Mouse (Mus musculus) layer of hippocampus, adult 9-11 months (tissue): ENCODE measurements around the gene Abi2.
"Not testable (repeated sequence)": the region's sequence is repeated elsewhere in the genome, so short reads cannot be mapped to it uniquely, and the experiment has no call there.

Source experiments
- DNase-seq: peaks from one replicate; pipeline ENCODE4 v3.0.0; 2022

The Abi2 gene

GRCm38 (mm10) chr1:60409168-60409828, at the start of gene Abi2:
Gene Abi2, plus strand, starts transcription at chr1:60409619.
- DNase-seq = peak; percentile 92

DNA sequence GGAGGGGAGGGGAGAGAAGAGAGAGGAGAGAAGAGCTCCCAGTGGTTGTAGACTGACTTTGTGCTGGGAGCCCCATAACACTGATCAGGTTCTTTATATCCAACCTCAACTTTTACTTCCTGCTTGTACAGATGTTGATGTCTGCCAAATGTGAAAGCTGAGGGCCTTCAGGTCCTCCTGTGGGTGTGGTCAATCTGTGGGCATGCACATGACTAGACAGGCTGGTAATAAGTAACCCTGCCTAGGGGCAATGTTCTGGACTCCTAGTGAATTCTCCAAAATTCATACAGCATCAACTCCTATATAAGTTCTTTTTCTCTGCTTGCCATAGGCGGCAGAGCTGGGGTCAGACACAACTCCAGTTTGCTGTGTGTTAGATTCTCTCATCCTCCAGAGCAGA, 47.8 kb upstream of the Abi2 start:
- DNase-seq = no peak

DNA sequence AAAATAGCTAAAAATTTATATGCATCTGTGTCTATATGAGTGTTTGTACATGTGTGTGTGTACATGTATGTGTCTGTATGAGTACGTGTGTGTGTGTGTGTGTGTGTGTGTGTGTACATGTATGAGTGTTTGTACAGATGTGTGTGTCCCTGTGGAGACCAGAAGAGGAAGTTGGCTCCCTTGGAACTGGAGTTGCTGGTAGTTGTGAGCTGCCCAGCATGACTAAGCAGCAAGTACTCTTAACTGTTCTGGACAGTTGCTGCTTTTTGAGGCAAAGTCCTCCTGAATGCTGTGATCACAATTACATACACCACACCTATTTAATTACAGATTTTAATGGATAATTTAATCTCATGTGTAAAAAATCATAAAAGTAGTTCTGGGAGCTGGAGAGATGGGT, 32.9 kb upstream of the Abi2 start:
- DNase-seq = no peak

GRCm38 (mm10) chr1:60381910-60382309, 27.5 kb upstream of the Abi2 start:
- peak; percentile 26 for DNase-seq

DNA sequence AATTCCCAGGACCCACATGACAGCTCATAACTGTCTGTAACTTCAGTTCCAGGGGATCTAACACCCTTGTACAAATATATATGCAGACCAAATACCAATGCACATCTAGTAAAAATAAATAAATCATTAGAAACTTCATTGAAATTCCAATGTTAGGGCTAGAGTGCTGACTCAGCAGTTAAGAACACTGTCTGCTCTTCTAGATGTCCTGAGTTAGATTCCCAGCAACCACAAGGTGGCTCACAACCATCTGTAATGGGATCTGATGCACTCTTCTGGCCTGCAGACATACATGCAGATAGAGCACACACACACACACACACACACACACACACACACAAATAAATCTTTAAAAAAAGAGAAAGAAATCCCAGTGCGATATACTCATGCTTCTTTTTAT, 4.6 kb upstream of the Abi2 start:
- DNase-seq = no peak

DNA sequence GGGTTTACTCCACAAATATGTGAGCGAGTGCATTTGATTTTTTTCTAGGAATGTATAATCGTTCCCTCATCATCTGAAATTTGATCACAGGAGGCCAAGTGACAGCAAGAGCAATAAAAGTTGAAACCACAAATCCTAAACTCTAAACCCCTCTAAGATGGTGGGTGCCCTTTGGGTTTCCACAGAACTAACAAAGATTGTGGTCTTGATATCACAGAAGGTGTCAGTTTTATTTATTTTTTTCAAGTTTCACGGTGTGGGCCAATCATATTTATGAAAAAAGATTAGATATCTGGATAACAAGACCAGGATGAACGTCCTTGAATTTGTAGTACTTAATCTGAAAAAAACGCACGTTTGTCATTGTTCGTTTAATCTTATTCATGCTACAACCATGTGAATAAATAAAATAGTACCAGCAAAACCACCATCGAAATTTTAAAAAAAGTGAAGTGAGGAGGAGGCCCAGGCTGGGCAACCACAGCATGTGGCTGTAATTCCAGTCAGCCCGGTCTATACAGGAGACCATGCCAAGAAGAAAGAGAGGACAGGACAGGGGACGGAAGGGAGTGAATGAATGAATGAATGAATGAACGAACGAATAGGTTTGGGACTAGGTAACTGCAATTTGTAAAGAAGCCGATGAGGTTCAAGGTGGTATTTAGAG, 785 bp upstream of the Abi2 start:
- DNase-seq = no peak

GRCm38 (mm10) chr1:60409928-60410817, 754 bp downstream of the Abi2 start:
- peak; percentile 66 for DNase-seq

GRCm38 (mm10) chr1:60416724-60417123, 7.3 kb downstream of the Abi2 start:
- DNase-seq = no peak

GRCm38 (mm10) chr1:60423882-60424281, 14.5 kb downstream of the Abi2 start:
- DNase-seq = no peak

- DNase-seq = no peak
These were observed 18.9 kb downstream of the Abi2 start for GRCm38 (mm10) chr1:60428341-60428740.

GRCm38 (mm10) chr1:60428932-60429331, 19.5 kb downstream of the Abi2 start:
- no peak for DNase-seq

- no peak for DNase-seq
These were observed 22.1 kb downstream of the Abi2 start for GRCm38 (mm10) chr1:60431531-60431930.

GRCm38 (mm10) chr1:60432497-60432896, 23.1 kb downstream of the Abi2 start:
- no peak for DNase-seq

- not testable (repeated sequence) for DNase-seq
These were observed 32.0 kb downstream of the Abi2 start for GRCm38 (mm10) chr1:60441438-60441837.

GRCm38 (mm10) chr1:60447067-60447466, 37.6 kb downstream of the Abi2 start:
- no peak for DNase-seq

DNA sequence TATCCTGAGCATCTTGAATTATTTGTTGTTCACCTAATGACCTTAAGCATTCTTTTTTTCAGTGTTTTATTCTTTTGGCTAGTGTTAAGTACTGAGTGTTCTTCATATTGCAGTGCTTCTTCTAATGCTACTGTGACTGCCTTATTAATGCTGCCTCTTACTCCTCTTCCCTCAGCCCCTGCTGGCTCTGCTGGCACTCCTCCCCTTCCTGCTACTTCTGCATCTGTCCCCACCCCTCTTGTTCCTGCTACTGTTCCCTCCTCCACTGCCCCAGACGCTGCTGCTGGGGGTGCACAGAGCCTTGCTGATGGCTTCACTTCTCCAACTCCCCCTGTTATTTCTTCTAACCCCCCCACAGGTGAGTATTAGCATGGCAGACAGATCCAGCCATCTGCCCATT, 40.5 kb downstream of the Abi2 start:
- DNase-seq = no peak

- no peak for DNase-seq
These were observed 51.2 kb downstream of the Abi2 start for GRCm38 (mm10) chr1:60460623-60461022.

DNA sequence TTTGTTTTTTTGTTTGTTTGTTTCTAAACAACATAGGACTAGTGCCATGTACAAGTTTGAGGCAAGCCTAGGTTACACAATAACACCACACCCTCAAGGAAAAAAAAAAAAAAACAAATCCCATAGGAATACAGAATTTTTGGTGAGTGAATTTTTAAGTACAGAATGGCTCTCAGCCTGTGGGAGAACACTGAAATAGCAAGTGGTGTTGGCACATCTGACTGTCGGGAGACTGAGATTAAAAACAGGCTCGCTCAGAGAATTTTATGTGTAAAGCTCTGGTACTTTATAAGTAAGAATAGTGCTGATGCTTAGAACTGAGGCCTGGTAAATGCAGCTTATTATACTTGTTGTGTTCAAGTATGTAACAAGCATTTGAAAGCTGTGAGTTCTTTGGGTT, 60.1 kb downstream of the Abi2 start:
- no peak for DNase-seq

GRCm38 (mm10) chr1:60470541-60470940, 61.1 kb downstream of the Abi2 start:
- no peak for DNase-seq

DNA sequence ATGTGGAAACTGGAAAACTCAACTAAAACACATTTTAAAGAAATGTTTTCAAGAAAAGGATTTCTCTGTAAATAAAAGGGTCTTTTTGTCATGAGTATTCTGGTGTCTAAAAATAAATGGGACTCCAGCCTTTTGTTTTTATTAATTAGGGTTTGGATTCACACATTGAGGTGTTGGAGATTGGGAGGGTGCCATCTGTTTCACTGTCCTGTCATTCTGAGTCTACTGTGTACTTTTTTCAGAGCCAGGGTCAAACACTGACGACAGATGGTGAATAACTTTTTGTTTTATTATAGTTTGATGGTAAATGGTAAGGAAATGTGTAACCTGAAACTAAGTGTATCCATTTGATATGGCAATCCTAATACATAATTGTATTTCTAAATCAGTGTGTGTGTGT, 72.1 kb downstream of the Abi2 start:
- no peak for DNase-seq

- DNase-seq = no peak
These were observed 73.5 kb downstream of the Abi2 start for GRCm38 (mm10) chr1:60482881-60483280.

DNA sequence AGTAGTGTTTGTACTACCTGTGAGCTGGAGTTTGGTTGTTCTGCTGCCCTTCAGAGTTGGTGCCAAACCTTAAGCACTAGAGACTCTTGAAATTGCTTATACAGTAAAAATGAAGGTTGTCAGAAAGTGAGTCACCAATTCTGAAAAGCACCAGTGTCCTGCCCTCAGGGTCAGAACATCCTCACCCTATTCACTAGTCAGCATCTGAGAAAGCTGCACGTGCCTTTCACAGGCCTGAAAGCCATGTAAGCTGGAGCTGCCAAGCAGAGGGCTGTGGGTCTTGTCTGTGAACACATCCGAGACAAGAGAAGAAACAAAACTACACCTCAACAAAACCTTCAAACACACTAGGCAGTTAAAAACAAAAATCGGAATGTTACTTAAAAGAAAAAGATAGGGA, 76.2 kb downstream of the Abi2 start:
- no peak for DNase-seq

GRCm38 (mm10) chr1:60488635-60489034, 79.2 kb downstream of the Abi2 start:
- DNase-seq = no peak

- no peak for DNase-seq
These were observed 80.2 kb downstream of the Abi2 start for GRCm38 (mm10) chr1:60489660-60490059.
